Mouse (Mus musculus): ENCODE measurements at regions not wholly inside any gene's neighbourhood (a gene's known extent, or its start where the extent isn't known, plus 50 kb on each side); places are given as distances from the start of the nearest gene placed in this dataset.

DNA sequence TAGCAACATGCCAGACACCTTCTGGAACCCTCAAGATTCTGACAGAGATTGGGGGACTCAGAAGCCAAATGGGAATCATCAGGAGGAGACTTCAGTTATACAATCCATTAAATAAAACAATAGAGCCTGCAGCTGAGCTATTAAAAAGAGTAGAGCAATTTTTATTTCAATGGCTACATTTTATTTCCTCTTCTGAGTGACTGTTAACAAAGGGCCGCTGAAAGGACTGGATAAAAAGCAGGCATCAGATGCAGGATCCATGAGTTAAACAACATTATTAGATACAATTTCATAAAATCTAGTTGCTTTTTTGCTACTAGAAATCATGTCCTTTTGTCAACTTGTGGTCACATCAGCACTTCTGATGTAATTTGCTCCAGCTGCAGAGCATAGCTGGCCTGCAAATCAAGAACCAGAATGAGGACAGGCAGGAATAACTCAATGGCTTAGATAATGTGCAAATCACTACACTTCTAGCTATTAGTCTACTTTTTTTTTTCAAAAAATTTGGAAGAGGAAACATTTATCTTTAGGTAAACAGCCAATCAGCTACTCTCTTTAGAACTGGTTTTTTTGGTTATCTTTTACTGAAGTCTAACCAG, 529.5 kb upstream of the Mef2c start:
- TF ChIP-seq CTCF (IDR thresholded peaks at IDR 0.05; ENCODE audit: extremely low read depth, insufficient read depth, low read length), result no peak
- no peak for TF ChIP-seq POLR2A (IDR thresholded peaks at IDR 0.05; ENCODE audit: extremely low read depth, insufficient read depth, low read length)

Data from cortical plate, adult 2 months (tissue).